Mouse (Mus musculus) megakaryocyte, embryonic 14.5 days (primary cell): Measurements from ENCODE around the gene Maml3.

Experiments used
- FLI1 ChIP-seq: IDR thresholded peaks from 2 replicates; pipeline ENCODE4 v1.6.1; 2012; ENCODE audit warnings: low read length, inconsistent platforms, mixed read lengths
- GATA1 ChIP-seq: IDR thresholded peaks from 3 replicates; pipeline ENCODE4 v1.6.1; 2012; ENCODE audit warnings: mixed read lengths, low read length, inconsistent platforms, borderline replicate concordance

- TF ChIP-seq GATA1 (no peak), FLI1 (no peak)
Measured at GRCm38 (mm10) chr3:51635960-51636359, 468.9 kb downstream of the Maml3 start.
